Mouse (Mus musculus) heart, postnatal 0 days (tissue): ENCODE results near the gene Gja5.

Experiments
- CTCF ChIP-seq: IDR thresholded peaks from 2 replicates; pipeline ENCODE4 v1.5.1; 2016; ENCODE audit warnings: antibody characterized with exemption, control low read depth, low read depth
- EP300 ChIP-seq: IDR thresholded peaks from 2 replicates; pipeline ENCODE4 v1.6.1; 2016; ENCODE audit warnings: antibody characterized with exemption, low read depth

GRCm38 (mm10) chr3:96869091-96869490 is 35.4 kb upstream of the Gja5 start:
- TF ChIP-seq CTCF = no peak
- TF ChIP-seq EP300 = no peak
